Mouse (Mus musculus): ENCODE measurements around the gene Zfp750. TPM values are rescaled to one million over a fixed set of nuclear protein-coding genes. Genes with fewer than 3 reads are reported as not detected.

Zfp750 gene
- polyA plus RNA-seq, 1 experiment from 2014 or later = 0.93 TPM

Other genes starting within 250 kb of the Zfp750 start
- gene Wdr45b, start 164.9 kb downstream of the Zfp750 start, polyA plus RNA-seq (2015; fragmentation: Nextera tagmentation; extraction: Ambion mirVana) = 94.8 and 98.7 TPM in 2 replicates
- gene Rab40b, start 131.1 kb downstream of the Zfp750 start, polyA plus RNA-seq (2015; fragmentation: Nextera tagmentation; extraction: Ambion mirVana) = 6.0 and 7.1 TPM in 2 replicates
- gene Fn3krp, start 97.9 kb downstream of the Zfp750 start, polyA plus RNA-seq (2015; fragmentation: Nextera tagmentation; extraction: Ambion mirVana) = 6.7 and 9.3 TPM in 2 replicates
- gene Fn3k, start 84.4 kb downstream of the Zfp750 start, polyA plus RNA-seq (2015; fragmentation: Nextera tagmentation; extraction: Ambion mirVana) = 0.60 and 1.3 TPM in 2 replicates
- gene Tbcd, start 67.4 kb downstream of the Zfp750 start, polyA plus RNA-seq (2015; fragmentation: Nextera tagmentation; extraction: Ambion mirVana) = 31.6 and 35.6 TPM in 2 replicates
- 6.8 and 7.1 TPM in 2 replicates for gene B3gntl1, start 153.8 kb upstream of the Zfp750 start, polyA plus RNA-seq (2015; fragmentation: Nextera tagmentation; extraction: Ambion mirVana)
- 25.8 and 30.1 TPM in 2 replicates for gene Metrnl, start 182.2 kb upstream of the Zfp750 start, polyA plus RNA-seq (2015; fragmentation: Nextera tagmentation; extraction: Ambion mirVana)